Comparison of ENCODE assay signal across 11 mouse cellular contexts in genomic region chrX:50620909-50621308, GRCm38 (mm10).
DNase-seq lines count a peak whose midpoint lies in the region; ATAC-seq and TF ChIP-seq lines count a peak whose summit lies in the region.
"Had no signal": no experiment of that assay in that cellular context is flagged by ENCODE, and none has a peak within 500 bp of the region (broad histone marks: within the 10 kb centered on the region; RNA-seq: fewer than 3 reads in every experiment).

No protein-coding gene starts in this region.

- H3K36me3 ChIP-seq in hindbrain, postnatal 0 days (ENCODE audit: insufficient read depth, low read length), result no peaks in the 10 kb centered on the region
- H3K36me3 ChIP-seq in hindbrain, embryonic 16.5 days (ENCODE audit: control insufficient read depth, insufficient read depth, low read length), result no peaks in the 10 kb centered on the region
- H3K36me3 ChIP-seq in midbrain, embryonic 11.5 days (ENCODE audit: control insufficient read depth, insufficient read depth, low read length), result no peaks in the 10 kb centered on the region
- peaks cover 40% of the 10 kb centered on the region for H3K36me3 ChIP-seq in midbrain, embryonic 10.5 days
- peaks cover 7% of the 10 kb centered on the region for H3K36me3 ChIP-seq in ES-E14 (ENCODE audit: control insufficient read depth, insufficient read depth, low read length, poor library complexity, severe bottlenecking)
- H3K36me3 ChIP-seq: liver, embryonic 12.5 days had no signal

- no peaks in the 10 kb centered on the region for H3K4me1 ChIP-seq in hindbrain, postnatal 0 days (ENCODE audit: insufficient read depth, low read length)
- H3K4me1 ChIP-seq in hindbrain, embryonic 16.5 days (ENCODE audit: control insufficient read depth, insufficient read depth, low read depth, low read length), result no peaks in the 10 kb centered on the region
- H3K4me1 ChIP-seq in midbrain, embryonic 11.5 days (ENCODE audit: control insufficient read depth, insufficient read depth, low read length), result no peaks in the 10 kb centered on the region
- H3K4me1 ChIP-seq in midbrain, embryonic 10.5 days, result no peaks in the 10 kb centered on the region
- no peaks in the 10 kb centered on the region for H3K4me1 ChIP-seq in ES-E14 (ENCODE audit: control insufficient read depth in 2 of 2, insufficient read depth in 2 of 2, low read length in 2 of 2, poor library complexity in 1 of 2)
- H3K4me1 ChIP-seq: liver, embryonic 12.5 days had no signal

- intact Hi-C loops in left cerebral cortex, postnatal 10 days (cut with DNase I), result no loop called here

- TF ChIP-seq CTCF in hindbrain, postnatal 0 days (IDR thresholded peaks at IDR 0.05; ENCODE audit: low read depth), result 0 out of 2 replicates have a peak, but pooled peaks have one; percentile 24
- no peak for TF ChIP-seq CTCF in brain, embryonic 14.5 days (IDR thresholded peaks at IDR 0.05; ENCODE audit: borderline replicate concordance, extremely low read depth, insufficient read depth, insufficient read length)

- TF ChIP-seq POLR2A in brain, embryonic 14.5 days (IDR thresholded peaks at IDR 0.05; ENCODE audit: borderline replicate concordance, extremely low read depth, insufficient read depth, insufficient read length, poor library complexity, severe bottlenecking), result no peak

- no peak overlapping the region for H3K4me2 ChIP-seq in hindbrain, postnatal 0 days (ENCODE audit: low read depth, low read length)
- H3K4me2 ChIP-seq in hindbrain, embryonic 16.5 days (ENCODE audit: low read length), result no peak overlapping the region
- H3K4me2 ChIP-seq in midbrain, embryonic 11.5 days, result no peak overlapping the region

- H3K27ac ChIP-seq in hindbrain, postnatal 0 days, result no peak overlapping the region
- no peak overlapping the region for H3K27ac ChIP-seq in hindbrain, embryonic 16.5 days (ENCODE audit: low read depth, low read length)
- no peak overlapping the region for H3K27ac ChIP-seq in midbrain, embryonic 11.5 days (ENCODE audit: low read depth, low read length)
- no peak overlapping the region for H3K27ac ChIP-seq in midbrain, embryonic 10.5 days (replicated peaks)
- H3K27ac ChIP-seq in ES-E14 (ENCODE audit: insufficient read depth, low read depth, low read length, poor library complexity, severe bottlenecking), result no peak overlapping the region; the same call in 1 of the 2 replicates
- H3K27ac ChIP-seq: liver, embryonic 12.5 days had no signal

- no peak for ATAC-seq in hindbrain, postnatal 0 days
- ATAC-seq in hindbrain, embryonic 16.5 days, result no peak
- ATAC-seq in midbrain, embryonic 11.5 days (ENCODE audit: low FRiP score), result no peak
- ATAC-seq: inflammation-experienced regulatory T-cells, adult 6 months; liver, embryonic 12.5 days had no signal

- H3K9me3 ChIP-seq in hindbrain, postnatal 0 days (ENCODE audit: low read length), result no peaks in the 10 kb centered on the region
- no peaks in the 10 kb centered on the region for H3K9me3 ChIP-seq in hindbrain, embryonic 16.5 days (ENCODE audit: control insufficient read depth, low read length)
- H3K9me3 ChIP-seq in midbrain, embryonic 11.5 days (ENCODE audit: control insufficient read depth, low read length), result no peaks in the 10 kb centered on the region
- no peaks in the 10 kb centered on the region for H3K9me3 ChIP-seq in midbrain, embryonic 10.5 days (replicated peaks)
- no peaks in the 10 kb centered on the region for H3K9me3 ChIP-seq in ES-E14 (ENCODE audit: control insufficient read depth, insufficient read depth, low read depth, low read length)
- H3K9me3 ChIP-seq: G1E; liver, embryonic 12.5 days had no signal

- WGBS in hindbrain, postnatal 0 days, result 58% methylated on average over 8 of the region's 8 CpGs
- 76% methylated on average over 8 of the region's 8 CpGs for WGBS in hindbrain, embryonic 16.5 days
- 68% methylated on average over 8 of the region's 8 CpGs for WGBS in midbrain, embryonic 11.5 days
- 67% methylated on average over 8 of the region's 8 CpGs for WGBS in midbrain, embryonic 10.5 days

- DNase-seq in hindbrain, postnatal 0 days (ENCODE audit: low spot score), result peak; percentile 57
- peak; percentile 81 for DNase-seq in midbrain, embryonic 11.5 days (ENCODE audit: low spot score, missing footprints)
- no peak for DNase-seq in midbrain, embryonic 10.5 days (ENCODE audit: low spot score)
- DNase-seq in ES-E14 (ENCODE audit: low read depth, low spot score), result no peak
- DNase-seq in brain, embryonic 14.5 days (ENCODE audit: low read depth), result peak; percentile 68
- DNase-seq in left cerebral cortex, postnatal 10 days (ENCODE audit: extremely low spot score in 1 of 2, low spot score in 2 of 2), result no peak
- DNase-seq: gastrocnemius, postnatal 36 days had no signal

- no peak overlapping the region for H3K4me3 ChIP-seq in hindbrain, postnatal 0 days (ENCODE audit: low read length)
- H3K4me3 ChIP-seq in hindbrain, embryonic 16.5 days (ENCODE audit: low read length), result no peak overlapping the region
- H3K4me3 ChIP-seq in midbrain, embryonic 11.5 days (ENCODE audit: low read depth, low read length), result no peak overlapping the region
- no peak overlapping the region for H3K4me3 ChIP-seq in midbrain, embryonic 10.5 days
- no peak overlapping the region for H3K4me3 ChIP-seq in ES-E14 (ENCODE audit: insufficient read depth in 1 of 2, low read depth in 1 of 2, low read length in 2 of 2, poor library complexity in 1 of 2, severe bottlenecking in 1 of 2)
- H3K4me3 ChIP-seq: liver, embryonic 12.5 days had no signal

- H3K9ac ChIP-seq in hindbrain, postnatal 0 days (replicated peaks; ENCODE audit: low read length), result no peak overlapping the region
- H3K9ac ChIP-seq in hindbrain, embryonic 16.5 days (ENCODE audit: low read depth, low read length), result no peak overlapping the region
- no peak overlapping the region for H3K9ac ChIP-seq in midbrain, embryonic 11.5 days (ENCODE audit: low read length)
- H3K9ac ChIP-seq in ES-E14 (ENCODE audit: insufficient read depth, low read depth, low read length, poor library complexity, severe bottlenecking), result no peak overlapping the region
- H3K9ac ChIP-seq: liver, embryonic 12.5 days had no signal

- H3K27me3 ChIP-seq in hindbrain, postnatal 0 days (ENCODE audit: insufficient read depth, low read length), result no peaks in the 10 kb centered on the region
- H3K27me3 ChIP-seq in hindbrain, embryonic 16.5 days (replicated peaks; ENCODE audit: control insufficient read depth, insufficient read depth, low read length), result no peaks in the 10 kb centered on the region
- no peaks in the 10 kb centered on the region for H3K27me3 ChIP-seq in midbrain, embryonic 11.5 days (ENCODE audit: control insufficient read depth, insufficient read depth, low read length)
- no peaks in the 10 kb centered on the region for H3K27me3 ChIP-seq in midbrain, embryonic 10.5 days (ENCODE audit: low read depth, poor library complexity, severe bottlenecking)
- H3K27me3 ChIP-seq: liver, embryonic 12.5 days had no signal

- in situ Hi-C loops in ES-E14 (cut with MboI; ENCODE audit: low sequenced_read_pairs in 2 of 2, unreplicated experiment in 2 of 2), result no loop called here

TF ChIP-seq in ES-E14, 5 proteins besides CTCF, POLR2A, EP300 and RAD21:
- no peak for TF ChIP-seq CHD2 (IDR thresholded peaks at IDR 0.05; ENCODE audit: low read depth, low read length)
- 0 out of 2 replicates have a peak, but pooled peaks have one; percentile 7 for TF ChIP-seq MAFK (IDR thresholded peaks at IDR 0.05; ENCODE audit: insufficient read depth, low read depth, low read length)
- peak; percentile 98 for TF ChIP-seq ZNF384 (IDR thresholded peaks at IDR 0.05; ENCODE audit: low read depth, low read length)

Comparison
In these comparisons a context has a peak if more than half of its experiments do, and no peak if none do; other contexts are left out.
1. DNase-seq: peak in hindbrain, postnatal 0 days (single experiment), midbrain, embryonic 11.5 days (single experiment) and brain, embryonic 14.5 days (single experiment); none in midbrain, embryonic 10.5 days (single experiment), ES-E14 (single experiment) and left cerebral cortex, postnatal 10 days (0 of 2).